Mouse (Mus musculus): Measurements from ENCODE around the gene Gal3st1.

DNA sequence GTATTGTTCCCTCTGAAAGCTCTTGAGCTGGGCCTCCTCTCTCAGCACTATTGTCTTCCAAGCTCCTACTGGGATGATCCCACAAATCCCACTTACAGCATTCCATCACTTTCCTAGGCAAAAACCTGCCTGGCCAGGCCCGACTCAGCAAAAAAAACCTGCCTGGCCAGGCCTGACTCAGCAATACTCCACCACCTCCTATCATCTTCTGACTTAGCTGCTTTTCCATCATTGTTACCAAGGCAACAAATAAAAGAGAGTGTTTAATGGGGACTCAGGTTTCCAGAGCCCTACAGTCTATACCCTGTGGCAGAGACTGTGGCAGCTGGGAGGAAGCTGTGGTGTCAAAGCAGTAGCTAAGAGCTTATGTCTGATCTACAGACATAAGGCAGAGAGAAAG lies 29.2 kb downstream of the Gal3st1 start:
- TF ChIP-seq POLR2A (IDR thresholded peaks at IDR 0.05; ENCODE audit: borderline replicate concordance, insufficient read depth, low read length): no peak
- no peak for TF ChIP-seq CTCF (IDR thresholded peaks at IDR 0.05; ENCODE audit: borderline replicate concordance, insufficient read depth, low read depth, low read length)

Measured in cerebellum, adult 2 months (tissue).